Mouse (Mus musculus) midbrain, postnatal 0 days (tissue): ENCODE measurements around the gene Cd200r4. TPM values are rescaled to one million over a fixed set of nuclear protein-coding genes. Genes with fewer than 3 reads are reported as not detected.

Experiments
- ATAC-seq: fragments of 200-750 bp; cut with Nextera tagmentation; 2 replicates; pipeline ENCODE4 v1.8.0; 2017; ENCODE audit warnings: moderate number of reproducible peaks, mild to moderate bottlenecking, moderate TSS enrichment, moderate library complexity; ENCODE audit not compliant: low FRiP score
- DNase-seq: peaks from one replicate; pipeline ENCODE4 v3.0.0-alpha.2; 2015; ENCODE audit warnings: low spot score
- H3K27ac ChIP-seq: fragments of 300-500 bp; sonication (generic); 2 replicates; pipeline ENCODE4 v1.5.1; 2014; ENCODE audit warnings: low read depth, mild to moderate bottlenecking, low read length, mixed read lengths
- H3K27me3 ChIP-seq: fragments of 300-500 bp; sonication (generic); 2 replicates; pipeline ENCODE4 v1.6.1; 2014; ENCODE audit warnings: low read length, control low read depth, mixed read lengths; ENCODE audit not compliant: insufficient read depth
- H3K36me3 ChIP-seq: fragments of 300-500 bp; sonication (generic); 2 replicates; pipeline ENCODE4 v1.6.1; 2014; ENCODE audit warnings: low read length, control low read depth, mixed read lengths; ENCODE audit not compliant: insufficient read depth
- H3K4me1 ChIP-seq: fragments of 300-500 bp; sonication (generic); 2 replicates; pipeline ENCODE4 v1.6.1; 2014; ENCODE audit warnings: mild to moderate bottlenecking, control low read depth, antibody characterized with exemption, low read length, mixed read lengths; ENCODE audit not compliant: insufficient read depth
- H3K4me2 ChIP-seq: fragments of 300-500 bp; sonication (generic); 2 replicates; pipeline ENCODE4 v1.6.1; 2014; ENCODE audit warnings: low read depth, mild to moderate bottlenecking, low read length, mixed read lengths; ENCODE audit not compliant: poor library complexity, severe bottlenecking
- H3K4me3 ChIP-seq: fragments of 300-500 bp; sonication (generic); 2 replicates; pipeline ENCODE4 v1.5.1; 2014; ENCODE audit warnings: low read depth, mild to moderate bottlenecking, low read length, moderate library complexity
- H3K9ac ChIP-seq: fragments of 300-500 bp; sonication (generic); replicated peaks from 2 replicates; pipeline ENCODE4 v1.6.1; 2014; ENCODE audit warnings: mild to moderate bottlenecking, low read length, moderate library complexity, mixed read lengths; ENCODE audit not compliant: poor library complexity, severe bottlenecking
- H3K9me3 ChIP-seq: fragments of 300-500 bp; sonication (generic); 2 replicates; pipeline ENCODE4 v1.6.1; 2016; ENCODE audit warnings: low read length, control low read depth
- CTCF ChIP-seq: IDR thresholded peaks from 2 replicates; pipeline ENCODE4 v1.5.1; 2016; ENCODE audit warnings: antibody characterized with exemption, mild to moderate bottlenecking
- WGBS: fragments of 180-500 bp; shearing (Covaris S2); extraction: QIAGEN DNeasy Blood & Tissue Kit; methylation state at CpG from one replicate; pipeline ENCODE4 v1.1.7; 2014; 5-methylcytosine and 5-hydroxymethylcytosine counted together
- polyA plus RNA-seq: library from polyadenylated mRNA; unstranded; fragments of >200 nt; fragmentation: Nextera tagmentation; extraction: Ambion mirVana; gene quantifications from 2 replicates; pipeline ENCODE4 v1.2.1, GENCODE M21; 2015
- total RNA-seq: library from RNA; depleted of rRNA; stranded (reverse); fragments of >200 nt; gene quantifications from 2 replicates; pipeline ENCODE4 v1.2.3, GENCODE M21; 2014

Cd200r4 gene
- total and polyA plus RNA-seq, 2 experiments from 2014 or later, result 0.09 TPM; not detected in 1

DNA sequence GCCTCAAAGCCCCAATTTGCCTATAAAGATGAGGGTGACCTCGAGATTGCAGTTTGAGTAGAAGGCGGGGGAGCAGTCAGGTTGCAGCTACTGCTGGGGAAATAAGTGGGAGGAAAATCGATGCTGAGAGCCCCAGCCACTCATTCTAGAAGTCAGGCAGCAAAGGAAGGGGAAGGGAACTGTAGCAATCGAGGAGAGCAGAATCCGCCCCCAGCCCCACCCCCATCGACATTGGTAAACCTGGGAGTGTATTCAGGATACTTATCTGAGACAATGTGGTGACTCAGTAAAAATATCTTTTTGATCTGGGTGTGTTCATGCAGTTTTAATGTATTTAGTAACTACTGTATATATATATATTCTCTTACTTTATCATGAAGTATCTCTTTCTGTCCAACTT lies 39.0 kb upstream of the Cd200r4 start:
- TF ChIP-seq CTCF, result no peak
- WGBS, result 80% methylated on average over 6 of the region's 6 CpGs

DNA sequence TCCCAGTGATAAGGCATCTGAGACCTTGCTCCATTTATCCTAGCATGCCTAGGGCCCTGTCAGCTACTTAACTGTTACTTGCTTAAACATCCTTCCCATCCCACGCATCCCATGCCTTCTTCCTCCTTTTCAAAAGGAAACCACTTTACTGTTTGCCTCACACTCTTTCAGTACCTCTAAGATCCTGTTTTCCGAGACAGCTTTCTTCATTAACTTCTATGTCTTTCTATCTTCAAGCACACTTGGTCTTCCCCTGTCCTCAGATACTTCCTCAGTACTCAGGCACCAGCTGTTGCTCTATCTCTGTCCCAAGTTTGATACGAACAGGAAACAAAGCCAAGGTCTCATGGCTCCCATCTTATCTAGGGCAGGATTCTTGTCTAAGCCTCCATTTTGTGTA lies 37.9 kb upstream of the Cd200r4 start:
- Histone ChIP-seq H3K4me2 (no peak overlapping the region), H3K27ac (no peak overlapping the region), H3K36me3 (no peaks in the 10 kb centered on the region), H3K4me3 (no peak overlapping the region), H3K4me1 (no peaks in the 10 kb centered on the region), H3K9ac (no peak overlapping the region), H3K27me3 (no peaks in the 10 kb centered on the region), H3K9me3 (no peaks in the 10 kb centered on the region)
- TF ChIP-seq CTCF, result no peak
- no peak for ATAC-seq
- WGBS, result 88% methylated on average over 3 of the region's 3 CpGs
- DNase-seq, result no peak

More for the DNA sequence above, 39.0 kb upstream of the Cd200r4 start:
- Histone ChIP-seq H3K4me1 (no peaks in the 10 kb centered on the region), H3K4me2 (no peak overlapping the region), H3K9me3 (no peaks in the 10 kb centered on the region), H3K4me3 (no peak overlapping the region), H3K27ac (no peak overlapping the region), H3K36me3 (no peaks in the 10 kb centered on the region), H3K9ac (no peak overlapping the region), H3K27me3 (no peaks in the 10 kb centered on the region)
- ATAC-seq (no peak), DNase-seq (no peak)

DNA sequence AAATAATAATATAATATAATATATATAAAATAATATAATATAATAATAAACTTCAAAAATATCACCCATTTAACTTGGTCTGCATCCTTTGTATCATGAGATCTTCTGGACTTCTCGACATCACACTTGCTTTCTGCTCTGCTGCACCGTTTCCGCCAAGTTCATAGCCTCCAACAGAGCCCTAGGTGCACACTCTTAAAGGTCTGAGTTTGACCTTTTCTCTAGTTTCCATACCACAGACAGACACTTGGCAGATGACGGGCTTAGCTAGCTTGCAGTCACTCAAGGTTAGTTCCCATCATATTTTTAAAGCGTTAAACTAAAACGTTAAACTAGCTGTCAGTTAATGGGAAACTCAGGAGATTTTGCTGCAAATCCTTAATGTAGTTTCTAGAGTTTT lies 37.3 kb upstream of the Cd200r4 start:
- Histone ChIP-seq H3K9ac (no peak overlapping the region), H3K4me1 (no peaks in the 10 kb centered on the region), H3K4me3 (no peak overlapping the region), H3K4me2 (no peak overlapping the region), H3K9me3 (no peaks in the 10 kb centered on the region), H3K36me3 (no peaks in the 10 kb centered on the region), H3K27ac (no peak overlapping the region), H3K27me3 (no peaks in the 10 kb centered on the region)
- TF ChIP-seq CTCF, result no peak
- DNase-seq (no peak), ATAC-seq (no peak)
- WGBS, result 86% methylated on average over 6 of the region's 6 CpGs

DNA sequence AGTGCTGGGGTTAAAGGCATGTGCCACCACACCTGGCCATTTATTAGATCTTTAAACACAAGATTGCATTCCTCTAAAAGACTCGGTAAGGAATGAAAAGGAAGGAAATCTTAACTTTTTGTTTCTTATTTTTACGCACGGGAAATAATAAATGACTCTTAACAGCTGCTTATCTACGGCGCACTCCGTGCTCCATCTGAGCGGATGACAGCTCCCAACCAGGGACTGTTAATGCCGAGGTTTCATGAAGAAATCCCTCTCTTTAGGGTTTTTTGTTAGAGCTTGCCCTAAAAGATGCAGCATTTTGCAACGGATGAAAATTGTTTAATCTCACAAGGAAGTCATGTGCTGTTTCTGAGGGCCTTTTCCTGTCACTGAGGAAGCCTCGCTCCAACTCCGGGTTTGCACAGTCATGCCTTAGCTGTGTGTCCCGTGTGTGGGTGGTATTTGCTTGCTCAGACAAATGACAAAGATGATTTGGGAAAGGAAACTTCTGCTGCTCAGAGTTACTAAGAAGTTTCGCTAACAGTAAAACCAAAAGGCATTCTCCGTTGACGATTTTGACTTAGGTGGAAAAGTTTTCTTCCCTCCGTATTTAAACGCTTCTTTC lies 32.9 kb upstream of the Cd200r4 start:
- TF ChIP-seq CTCF, result no peak
- H3K9me3 ChIP-seq, result no peaks in the 10 kb centered on the region
- DNase-seq (no peak), ATAC-seq (no peak)
- H3K36me3 ChIP-seq, result no peaks in the 10 kb centered on the region
- no peak overlapping the region for H3K27ac ChIP-seq
- H3K4me1 ChIP-seq, result no peaks in the 10 kb centered on the region
- no peak overlapping the region for H3K9ac ChIP-seq
- H3K4me2 ChIP-seq, result no peak overlapping the region
- 83% methylated on average over 17 of the region's 17 CpGs for WGBS
- no peaks in the 10 kb centered on the region for H3K27me3 ChIP-seq
- no peak overlapping the region for H3K4me3 ChIP-seq

DNA sequence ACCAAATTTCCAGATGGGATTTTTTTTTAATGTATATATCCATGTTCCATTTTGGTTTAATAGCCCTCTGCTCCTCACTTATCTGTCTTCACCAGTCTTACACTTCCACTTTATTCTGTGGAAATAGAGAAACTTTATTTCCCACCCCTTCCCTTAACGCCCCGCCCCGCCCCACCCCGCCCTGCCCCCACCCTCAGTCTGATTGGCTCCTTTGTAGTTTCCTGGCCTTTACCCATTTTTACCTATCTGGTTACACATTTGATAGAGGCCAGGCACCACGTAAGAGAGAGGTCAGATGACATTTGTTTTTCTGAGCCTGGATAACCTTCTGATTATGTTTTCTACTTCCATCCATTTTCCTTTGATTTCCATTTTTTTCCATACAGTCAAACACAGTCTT lies 32.0 kb upstream of the Cd200r4 start:
- Histone ChIP-seq H3K4me1 (no peaks in the 10 kb centered on the region), H3K36me3 (no peaks in the 10 kb centered on the region), H3K9ac (no peak overlapping the region), H3K4me3 (no peak overlapping the region), H3K9me3 (no peaks in the 10 kb centered on the region), H3K27ac (no peak overlapping the region), H3K4me2 (no peak overlapping the region), H3K27me3 (no peaks in the 10 kb centered on the region)
- no peak for TF ChIP-seq CTCF
- no peak for ATAC-seq
- DNase-seq, result no peak
- 96% methylated on average over 5 of the region's 5 CpGs for WGBS

DNA sequence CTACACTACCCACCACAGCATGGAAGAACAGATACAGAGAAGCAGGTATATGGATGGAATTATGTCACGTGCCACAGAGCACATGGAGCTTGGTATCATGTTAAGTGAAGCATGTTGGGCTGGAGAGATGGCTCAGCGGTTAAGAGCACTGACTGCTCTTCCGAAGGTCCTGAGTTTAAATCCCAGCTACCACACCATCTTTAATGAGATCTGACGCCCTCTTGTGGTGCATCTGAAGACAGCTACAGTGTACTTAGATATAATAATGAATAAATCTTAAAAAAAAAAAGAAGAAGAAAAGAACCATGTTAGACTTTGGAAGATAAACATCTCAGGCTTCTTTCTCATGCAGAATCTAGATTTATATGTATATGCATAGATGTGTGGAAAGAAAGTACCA lies 30.8 kb upstream of the Cd200r4 start:
- Histone ChIP-seq H3K27ac (no peak overlapping the region), H3K9me3 (no peaks in the 10 kb centered on the region), H3K9ac (no peak overlapping the region), H3K4me2 (no peak overlapping the region), H3K4me3 (no peak overlapping the region), H3K27me3 (no peaks in the 10 kb centered on the region), H3K4me1 (no peaks in the 10 kb centered on the region), H3K36me3 (no peaks in the 10 kb centered on the region)
- 67% methylated on average over 4 of the region's 4 CpGs for WGBS
- no peak for TF ChIP-seq CTCF
- DNase-seq, result no peak
- no peak for ATAC-seq
